Mouse (Mus musculus): ENCODE measurements around the gene Hdhd5.

GRCm38 (mm10) chr6:120504051-120504450 lies 27.1 kb downstream of the Hdhd5 start:
- no peak for TF ChIP-seq ETS1 (conservative IDR thresholded peaks at IDR 0.05; ENCODE audit: low read depth, low read length)
- no peak for TF ChIP-seq CTCF (conservative IDR thresholded peaks at IDR 0.05 in 1 of 2, IDR thresholded peaks at IDR 0.05 in 1 of 2; ENCODE audit: low read depth in 2 of 2, low read length in 2 of 2)
- no peak for TF ChIP-seq EP300 (IDR thresholded peaks at IDR 0.05; ENCODE audit: low read length)
- TF ChIP-seq POLR2A (IDR thresholded peaks at IDR 0.05; ENCODE audit: low read depth, low read length) = no peak
- TF ChIP-seq GABPA (IDR thresholded peaks at IDR 0.05; ENCODE audit: insufficient replicate concordance, low read depth, low read length) = no peak
- no peak for TF ChIP-seq MAX (IDR thresholded peaks at IDR 0.05; ENCODE audit: low read length)
- no peak for TF ChIP-seq KAT2A (IDR thresholded peaks at IDR 0.05; ENCODE audit: insufficient replicate concordance, low read length)
- TF ChIP-seq CHD1 (IDR thresholded peaks at IDR 0.05; ENCODE audit: low read depth, low read length) = no peak
- TF ChIP-seq UBTF (IDR thresholded peaks at IDR 0.05; ENCODE audit: low read depth, low read length) = no peak
- no peak for TF ChIP-seq JUND (conservative IDR thresholded peaks at IDR 0.05; ENCODE audit: low read depth, low read length)
- TF ChIP-seq TCF12 (IDR thresholded peaks at IDR 0.05; ENCODE audit: low read depth, low read length) = no peak
- no peak for TF ChIP-seq ZKSCAN1 (IDR thresholded peaks at IDR 0.05; ENCODE audit: borderline replicate concordance, low read depth, low read length)
- no peak for TF ChIP-seq USF2 (conservative IDR thresholded peaks at IDR 0.05; ENCODE audit: low read depth, low read length)

All from CH12.LX (cell line).